Mouse (Mus musculus): ENCODE results near the gene Ctps2.

The Ctps2 gene

GRCm38 (mm10) chrX:162986876-162987495 lies 85.9 kb downstream of the Ctps2 start:
- DNase-seq: no peak

GRCm38 (mm10) chrX:162991396-162991795 lies 90.4 kb downstream of the Ctps2 start:
- DNase-seq: no peak

- no peak for DNase-seq
Measured at GRCm38 (mm10) chrX:162992121-162992520, 91.1 kb downstream of the Ctps2 start.

GRCm38 (mm10) chrX:163027864-163028263 lies 126.8 kb downstream of the Ctps2 start:
- no peak for DNase-seq

- no peak for DNase-seq
Measured at GRCm38 (mm10) chrX:163038767-163039166, 137.7 kb downstream of the Ctps2 start.

GRCm38 (mm10) chrX:163042771-163043170 lies 141.7 kb downstream of the Ctps2 start:
- no peak for DNase-seq

GRCm38 (mm10) chrX:163063936-163064335 lies 162.9 kb downstream of the Ctps2 start:
- DNase-seq: no peak
